Mouse (Mus musculus) c-Kit-positive CD71-negative TER-119-negative erythroid progenitor cells, embryonic 14.5 days (primary cell): ENCODE measurements around the gene Thsd1.
"Not testable (repeated sequence)": the region's sequence is repeated elsewhere in the genome, so short reads cannot be mapped to it uniquely, and the experiment has no call there.

ENCODE experiments used
- DNase-seq: peaks from one replicate; pipeline ENCODE4 v3.0.0-alpha.2; 2013; ENCODE audit warnings: low read depth

Gene Thsd1

DNA sequence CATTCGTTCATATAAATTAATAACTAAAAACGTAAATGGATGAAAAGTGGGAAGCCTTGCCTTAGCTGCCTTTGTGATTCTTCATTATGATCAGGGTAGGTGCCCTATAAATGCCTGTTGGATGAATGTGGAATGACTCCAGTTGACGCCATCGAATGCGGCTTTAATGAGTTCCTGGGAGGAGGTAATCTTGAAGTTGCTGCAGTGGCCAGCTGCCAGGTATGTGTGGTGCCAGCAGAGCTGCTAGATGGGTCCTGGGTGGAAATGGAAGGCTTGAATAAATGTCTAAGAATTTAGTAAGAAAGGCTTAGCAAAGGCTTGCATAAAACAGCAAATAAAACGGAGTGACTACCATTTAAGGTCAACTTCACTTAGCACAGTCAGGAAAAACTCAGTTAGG, 37.7 kb downstream of the Thsd1 start:
- DNase-seq = no peak

DNA sequence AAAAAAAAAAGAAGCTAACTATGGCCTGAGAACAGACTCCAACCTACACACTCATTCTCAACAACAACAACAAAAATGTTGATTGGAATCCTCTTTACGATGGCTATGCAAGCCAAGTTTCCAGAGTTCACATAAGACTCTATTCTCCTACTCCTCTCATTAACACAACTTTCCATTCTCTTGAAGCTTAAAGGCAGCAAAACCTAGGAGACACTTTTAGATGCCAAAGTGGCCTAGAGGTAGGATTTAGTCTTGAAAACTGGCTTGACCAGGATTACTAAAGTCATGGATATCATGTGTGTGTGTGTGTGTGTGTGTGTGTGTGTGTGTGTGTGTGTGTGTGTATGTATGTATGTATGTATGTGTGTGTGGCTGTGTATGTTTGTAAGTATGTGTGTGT, 38.1 kb downstream of the Thsd1 start:
- no peak for DNase-seq

DNA sequence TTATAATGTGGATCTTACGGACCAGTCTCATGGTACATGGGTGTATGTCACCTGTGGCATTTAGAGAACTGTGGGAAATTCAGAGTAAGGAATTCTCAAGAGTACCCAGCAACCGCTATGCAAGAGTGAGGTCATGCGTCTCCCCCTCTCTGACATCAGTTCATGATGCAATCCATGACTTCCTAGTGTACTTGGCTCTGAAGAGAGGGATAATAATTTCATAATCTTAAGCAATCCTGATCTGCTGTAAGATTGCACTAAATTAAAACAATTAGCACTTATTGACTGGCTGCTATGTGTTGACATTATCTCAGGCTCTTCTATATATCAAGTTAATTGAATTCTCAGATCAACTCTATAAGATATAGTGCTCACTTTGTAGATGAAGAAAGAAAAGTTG, 39.7 kb downstream of the Thsd1 start:
- no peak for DNase-seq

DNA sequence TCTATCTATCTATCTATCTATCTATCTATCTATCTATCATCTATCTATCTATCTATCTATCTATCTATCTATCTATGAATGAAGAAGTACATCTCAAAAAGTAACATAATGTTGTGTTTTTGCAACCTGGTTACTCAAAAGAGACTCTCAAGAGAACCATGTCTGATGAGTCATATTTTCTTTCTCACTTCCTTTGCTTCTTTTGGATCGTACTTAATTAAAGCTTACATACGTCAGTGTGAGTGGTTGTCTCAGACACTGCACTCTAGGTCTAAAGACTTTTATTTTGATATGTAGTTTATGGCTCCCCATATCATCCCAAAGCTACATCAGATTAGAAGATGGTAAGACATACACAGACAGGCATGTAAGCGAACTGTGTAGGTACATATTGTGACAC, 46.0 kb downstream of the Thsd1 start:
- no peak for DNase-seq

DNA sequence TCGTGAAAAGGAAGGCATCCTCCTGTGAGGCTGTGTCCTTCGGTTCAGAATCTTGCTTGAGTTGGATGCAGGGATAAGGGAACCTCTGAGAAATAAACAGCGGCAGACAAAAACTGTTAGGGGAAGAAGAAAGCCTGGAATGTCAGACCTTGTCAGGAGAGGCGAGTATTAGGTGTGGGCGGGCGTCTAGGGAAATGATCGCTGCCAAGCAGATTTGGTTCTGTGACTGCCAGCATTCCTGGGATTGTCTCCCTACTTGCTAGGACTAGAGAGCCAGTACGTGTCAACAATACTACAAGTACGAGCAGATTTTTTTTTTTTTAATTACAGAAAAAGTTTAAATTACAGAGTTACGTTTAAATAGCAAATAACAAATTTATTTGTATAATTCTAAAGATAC, 47.5 kb downstream of the Thsd1 start:
- DNase-seq = no peak

DNA sequence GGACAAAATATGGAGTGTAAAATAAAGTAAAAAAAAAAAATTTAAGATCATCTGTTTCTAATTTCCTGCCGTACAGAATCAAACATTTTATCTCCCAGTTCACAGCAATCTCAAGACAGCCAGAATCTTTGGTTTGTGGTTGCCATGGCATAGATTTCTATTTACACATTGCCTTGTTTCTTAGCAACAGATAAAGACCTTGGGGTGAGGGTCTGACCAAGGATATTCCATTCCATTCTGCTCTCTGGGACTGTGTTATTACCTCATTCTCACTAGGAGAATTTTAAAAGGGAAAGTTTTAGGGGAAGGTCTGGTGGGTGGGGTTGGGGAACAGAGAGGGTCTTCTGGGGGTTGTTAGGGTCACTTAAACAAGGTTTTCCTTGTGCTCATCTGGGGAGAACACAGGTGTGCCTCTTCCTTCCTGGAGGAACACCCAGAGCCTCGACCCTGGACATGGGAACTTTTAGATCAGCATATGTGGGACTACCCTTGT, 55.9 kb downstream of the Thsd1 start, which contains the start of gene Tpte:
Gene Tpte, plus strand, starts transcription at position 443 of the 493 bp plus-strand sequence.
- no peak for DNase-seq

DNA sequence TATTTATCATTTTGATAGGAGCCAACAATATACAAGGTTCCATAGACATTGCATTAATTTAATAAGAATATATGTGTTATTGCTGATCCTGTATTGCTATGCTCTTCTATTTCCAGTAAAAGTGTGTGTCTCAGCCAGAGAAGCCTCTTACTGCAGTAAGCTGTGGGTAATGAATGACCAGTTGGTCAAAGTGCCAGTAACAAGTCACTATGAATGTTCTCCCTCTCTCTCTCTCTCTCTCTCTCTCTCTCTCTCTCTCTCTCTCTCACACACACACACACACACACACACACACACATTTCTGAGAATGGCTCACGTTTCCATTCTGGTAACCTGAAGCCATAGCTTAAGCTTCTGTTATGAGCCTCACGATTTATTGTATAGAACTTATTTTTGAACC, 75.2 kb downstream of the Thsd1 start:
- DNase-seq = no peak

DNA sequence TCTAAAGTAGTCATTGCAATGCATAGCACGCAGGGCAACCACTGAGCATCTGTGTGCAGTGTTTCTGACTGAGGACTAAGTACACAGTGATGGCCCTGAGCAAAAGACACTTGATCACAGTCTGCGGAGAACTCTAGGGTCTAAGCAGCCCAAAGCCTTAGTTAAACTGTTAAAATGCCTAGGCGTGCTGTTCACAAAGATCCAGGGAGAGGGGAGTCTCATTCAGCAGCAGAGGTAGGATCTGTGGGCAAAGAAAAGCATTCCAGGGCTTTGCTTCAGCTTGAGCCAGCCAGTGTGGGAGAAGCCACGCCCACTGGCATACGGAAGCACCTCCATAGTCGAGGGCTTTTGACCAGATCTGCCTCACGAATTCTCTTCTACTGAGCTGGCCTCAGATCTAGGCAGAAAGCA, 75.8 kb downstream of the Thsd1 start:
- no peak for DNase-seq

DNA sequence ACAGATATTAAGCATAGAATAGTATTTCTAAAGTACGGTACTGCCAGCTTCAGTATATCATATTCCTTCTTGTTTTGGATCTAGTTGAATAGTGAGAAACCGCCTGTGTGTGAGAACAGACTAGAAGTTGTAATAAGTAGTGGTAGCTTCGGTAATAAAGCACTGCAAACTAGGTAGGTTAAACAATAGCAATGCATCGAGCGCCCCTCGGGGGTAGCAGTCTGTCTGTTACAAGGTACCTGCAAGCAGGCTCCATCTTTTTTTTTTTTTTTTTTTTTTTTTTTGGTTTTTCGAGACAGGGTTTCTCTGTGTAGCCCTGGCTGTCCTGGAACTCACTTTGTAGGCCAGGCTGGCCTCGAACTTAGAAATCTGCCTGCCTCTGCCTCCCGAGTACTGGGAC, 76.9 kb downstream of the Thsd1 start:
- DNase-seq = not testable (repeated sequence)

DNA sequence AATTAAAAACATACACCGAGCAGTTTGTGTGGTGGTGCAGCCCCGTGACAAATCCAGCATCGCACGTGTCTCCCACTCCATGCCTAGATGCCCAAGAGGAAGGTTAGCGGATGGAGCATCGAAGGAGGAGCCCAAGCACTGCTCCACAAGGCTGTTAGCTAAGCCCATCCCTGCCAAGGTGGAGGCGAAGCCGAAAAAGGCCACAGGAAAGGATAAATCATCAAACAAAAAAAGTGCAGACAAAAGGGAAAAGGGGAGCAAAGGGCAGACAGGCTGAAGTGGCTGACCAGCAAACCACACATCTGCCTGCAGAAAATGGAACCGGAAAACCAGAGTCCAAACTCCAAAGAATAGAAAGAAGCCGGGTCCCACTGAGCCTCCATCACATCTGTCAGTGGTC, 79.9 kb downstream of the Thsd1 start:
- no peak for DNase-seq
